Mouse (Mus musculus): ENCODE data around the gene Baz1b.

DNA sequence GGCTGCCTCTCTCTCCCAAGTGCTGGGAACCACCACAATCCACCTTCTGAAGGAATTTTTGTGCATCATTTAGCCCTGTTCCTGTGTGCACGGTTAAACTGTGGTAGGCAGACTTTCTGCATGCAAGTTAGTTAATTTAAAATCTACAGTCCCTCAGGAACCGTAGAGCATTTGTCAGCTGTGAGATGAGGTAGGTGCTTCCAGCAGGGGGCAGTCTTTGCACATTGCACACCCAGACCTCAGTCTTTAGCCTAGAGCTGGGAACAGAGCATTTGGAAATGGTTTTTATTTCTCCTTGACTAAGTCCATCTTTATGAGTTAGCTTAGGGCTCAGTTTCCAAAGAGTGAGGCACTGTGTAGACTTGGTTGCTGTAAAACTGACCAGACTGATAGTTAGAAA, 49.5 kb downstream of the Baz1b start:
- peak; percentile 48; the same call in 1 of the 2 replicates for TF ChIP-seq CTCF (IDR thresholded peaks at IDR 0.05; ENCODE audit: low read depth, low read length)
- no peak for TF ChIP-seq POLR2A (IDR thresholded peaks at IDR 0.05; ENCODE audit: borderline replicate concordance, low read depth, low read length)

Data from bone marrow macrophage, adult 2 months (primary cell).